Mouse (Mus musculus) bone marrow, adult 2 months (tissue): ENCODE data around the gene Apopt1.

Source experiments
- CTCF ChIP-seq: fragments of 200-500 bp; IDR thresholded peaks from 2 replicates; pipeline ENCODE4 v1.5.1; 2011; ENCODE audit warnings: low read length, control low read depth; ENCODE audit not compliant: control insufficient read depth, insufficient read depth
- POLR2A ChIP-seq: fragments of 200-500 bp; IDR thresholded peaks from 2 replicates; pipeline ENCODE4 v1.6.1; 2011; ENCODE audit warnings: low read depth, mild to moderate bottlenecking, control low read depth, low read length, borderline replicate concordance; ENCODE audit not compliant: control insufficient read depth

GRCm38 (mm10) chr12:111688069-111688428 is 25.0 kb upstream of the Apopt1 start:
- TF ChIP-seq CTCF = no peak
- TF ChIP-seq POLR2A = no peak
